Mouse (Mus musculus) hindbrain, embryonic 13.5 days (tissue): ENCODE measurements at regions not wholly inside any gene's neighbourhood (a gene's known extent, or its start where the extent isn't known, plus 50 kb on each side); places are given as distances from the start of the nearest gene placed in this dataset.

Experiments used
- ATAC-seq: fragments of 200-750 bp; cut with Nextera tagmentation; 2 replicates; pipeline ENCODE4 v1.8.0; 2017; ENCODE audit warnings: moderate TSS enrichment; ENCODE audit not compliant: low FRiP score
- H3K27ac ChIP-seq: fragments of 300-500 bp; sonication (generic); 2 replicates; pipeline ENCODE4 v1.5.1; 2015; ENCODE audit warnings: inconsistent platforms, mild to moderate bottlenecking, moderate library complexity
- H3K27me3 ChIP-seq: fragments of 300-500 bp; sonication (generic); 2 replicates; pipeline ENCODE4 v1.6.1; 2015; ENCODE audit warnings: mild to moderate bottlenecking, inconsistent platforms
- H3K36me3 ChIP-seq: fragments of 300-500 bp; sonication (generic); 2 replicates; pipeline ENCODE4 v1.6.1; 2015; ENCODE audit warnings: mild to moderate bottlenecking, inconsistent platforms
- H3K4me1 ChIP-seq: fragments of 300-500 bp; sonication (generic); replicated peaks from 2 replicates; pipeline ENCODE4 v1.6.1; 2015; ENCODE audit warnings: inconsistent platforms
- H3K4me2 ChIP-seq: fragments of 300-500 bp; sonication (generic); 2 replicates; pipeline ENCODE4 v1.6.1; 2015; ENCODE audit warnings: inconsistent platforms, mild to moderate bottlenecking, moderate library complexity
- H3K4me3 ChIP-seq: fragments of 300-500 bp; sonication (generic); 2 replicates; pipeline ENCODE4 v1.5.1; 2015; ENCODE audit warnings: mild to moderate bottlenecking, inconsistent platforms
- H3K9ac ChIP-seq: fragments of 300-500 bp; sonication (generic); 2 replicates; pipeline ENCODE4 v1.6.1; 2015; ENCODE audit warnings: mild to moderate bottlenecking, inconsistent platforms
- H3K9me3 ChIP-seq: fragments of 300-500 bp; sonication (generic); 2 replicates; pipeline ENCODE4 v1.6.1; 2016; ENCODE audit warnings: inconsistent platforms
- WGBS: fragments of 180-500 bp; shearing (Covaris S2); methylation state at CpG from one replicate; pipeline ENCODE4 v1.1.7; 2015; 5-methylcytosine and 5-hydroxymethylcytosine counted together

- ATAC-seq, result no peak
- Histone ChIP-seq H3K4me2 (no peak overlapping the region), H3K4me3 (no peak overlapping the region)
Observed at GRCm38 (mm10) chr6:148719062-148719461, 112.2 kb downstream of the Ipo8 start.

GRCm38 (mm10) chr6:148710406-148710805 is 120.9 kb downstream of the Ipo8 start:
- 82% methylated on average over 3 of the region's 3 CpGs for WGBS
- H3K36me3 ChIP-seq, result no peaks in the 10 kb centered on the region
- H3K4me3 ChIP-seq, result no peak overlapping the region
- H3K9me3 ChIP-seq, result no peaks in the 10 kb centered on the region
- no peak overlapping the region for H3K9ac ChIP-seq
- H3K27ac ChIP-seq, result no peak overlapping the region
- no peak overlapping the region for H3K4me2 ChIP-seq
- no peaks in the 10 kb centered on the region for H3K27me3 ChIP-seq
- no peaks in the 10 kb centered on the region for H3K4me1 ChIP-seq
- no peak for ATAC-seq

More at GRCm38 (mm10) chr6:148719062-148719461, 112.2 kb downstream of the Ipo8 start:
- Histone ChIP-seq H3K27me3 (no peaks in the 10 kb centered on the region), H3K9me3 (no peaks in the 10 kb centered on the region), H3K36me3 (no peaks in the 10 kb centered on the region), H3K27ac (no peak overlapping the region), H3K4me1 (no peaks in the 10 kb centered on the region), H3K9ac (no peak overlapping the region)

- no peak for ATAC-seq
- WGBS, result 92% methylated on average over 2 of the region's 2 CpGs
Observed at GRCm38 (mm10) chr6:148708389-148708788, 122.9 kb downstream of the Ipo8 start.

GRCm38 (mm10) chr6:148705711-148706110 is 125.6 kb downstream of the Ipo8 start:
- H3K4me2 ChIP-seq, result no peak overlapping the region
- H3K4me1 ChIP-seq, result no peaks in the 10 kb centered on the region
- no peak overlapping the region for H3K27ac ChIP-seq
- H3K27me3 ChIP-seq, result no peaks in the 10 kb centered on the region
- H3K9ac ChIP-seq, result no peak overlapping the region
- ATAC-seq, result no peak
- no peaks in the 10 kb centered on the region for H3K9me3 ChIP-seq
- H3K36me3 ChIP-seq, result no peaks in the 10 kb centered on the region
- WGBS, result 39% methylated on average over 2 of the region's 2 CpGs
- no peak overlapping the region for H3K4me3 ChIP-seq

More at GRCm38 (mm10) chr6:148708389-148708788, 122.9 kb downstream of the Ipo8 start:
- Histone ChIP-seq H3K27me3 (no peaks in the 10 kb centered on the region), H3K4me3 (no peak overlapping the region), H3K9ac (no peak overlapping the region), H3K27ac (no peak overlapping the region), H3K36me3 (no peaks in the 10 kb centered on the region), H3K4me2 (no peak overlapping the region), H3K4me1 (no peaks in the 10 kb centered on the region), H3K9me3 (no peaks in the 10 kb centered on the region)

- H3K9ac ChIP-seq, result no peak overlapping the region
- H3K4me3 ChIP-seq, result no peak overlapping the region
- no peak overlapping the region for H3K4me2 ChIP-seq
- no peaks in the 10 kb centered on the region for H3K27me3 ChIP-seq
- H3K27ac ChIP-seq, result no peak overlapping the region
- no peaks in the 10 kb centered on the region for H3K9me3 ChIP-seq
- ATAC-seq, result no peak
- 50% methylated on average over 4 of the region's 4 CpGs for WGBS
- H3K36me3 ChIP-seq, result no peaks in the 10 kb centered on the region
- H3K4me1 ChIP-seq, result no peaks in the 10 kb centered on the region
Observed at GRCm38 (mm10) chr6:148693329-148693728, 137.9 kb downstream of the Ipo8 start.

- Histone ChIP-seq H3K4me2 (no peak overlapping the region), H3K4me1 (no peaks in the 10 kb centered on the region), H3K27me3 (no peaks in the 10 kb centered on the region), H3K36me3 (no peaks in the 10 kb centered on the region), H3K9me3 (no peaks in the 10 kb centered on the region), H3K27ac (no peak overlapping the region), H3K4me3 (no peak overlapping the region), H3K9ac (no peak overlapping the region)
- ATAC-seq, result 0 out of 2 replicates have a peak, but pooled peaks have one; percentile 32
- 27% methylated on average over 4 of the region's 4 CpGs for WGBS
Observed at GRCm38 (mm10) chr6:148687770-148688169, 143.5 kb downstream of the Ipo8 start.

GRCm38 (mm10) chr6:148660152-148660551 is 171.1 kb downstream of the Ipo8 start:
- ATAC-seq, result no peak
- WGBS, result 91% methylated on average over 2 of the region's 2 CpGs

GRCm38 (mm10) chr6:148653216-148653615 is 178.1 kb downstream of the Ipo8 start:
- Histone ChIP-seq H3K4me3 (no peak overlapping the region), H3K27me3 (no peaks in the 10 kb centered on the region), H3K4me2 (no peak overlapping the region), H3K27ac (no peak overlapping the region), H3K9me3 (no peaks in the 10 kb centered on the region), H3K36me3 (no peaks in the 10 kb centered on the region), H3K4me1 (no peaks in the 10 kb centered on the region; the same call in 1 of the 2 replicates), H3K9ac (no peak overlapping the region)
- ATAC-seq, result no peak
- 40% methylated on average over 3 of the region's 3 CpGs for WGBS

More at GRCm38 (mm10) chr6:148660152-148660551, 171.1 kb downstream of the Ipo8 start:
- no peak overlapping the region for H3K9ac ChIP-seq
- H3K4me1 ChIP-seq, result peaks cover 3% of the 10 kb centered on the region; the same call in 1 of the 2 replicates
- H3K27ac ChIP-seq, result no peak overlapping the region
- H3K4me2 ChIP-seq, result no peak overlapping the region
- no peak overlapping the region for H3K4me3 ChIP-seq
- no peaks in the 10 kb centered on the region for H3K27me3 ChIP-seq
- no peaks in the 10 kb centered on the region for H3K36me3 ChIP-seq
- no peaks in the 10 kb centered on the region for H3K9me3 ChIP-seq

- Histone ChIP-seq H3K36me3 (no peaks in the 10 kb centered on the region), H3K4me3 (no peak overlapping the region), H3K9me3 (no peaks in the 10 kb centered on the region), H3K27ac (no peak overlapping the region), H3K4me1 (no peaks in the 10 kb centered on the region), H3K27me3 (no peaks in the 10 kb centered on the region), H3K4me2 (no peak overlapping the region), H3K9ac (no peak overlapping the region)
- no peak for ATAC-seq
- WGBS, result 68% methylated on average over 4 of the region's 4 CpGs
Observed at GRCm38 (mm10) chr6:148652434-148652833, 178.8 kb downstream of the Ipo8 start.

- no peak overlapping the region for H3K4me2 ChIP-seq
- no peaks in the 10 kb centered on the region for H3K4me1 ChIP-seq
- H3K4me3 ChIP-seq, result no peak overlapping the region
- H3K9ac ChIP-seq, result no peak overlapping the region
- H3K27ac ChIP-seq, result no peak overlapping the region
- H3K36me3 ChIP-seq, result no peaks in the 10 kb centered on the region
- H3K9me3 ChIP-seq, result no peaks in the 10 kb centered on the region
- no peaks in the 10 kb centered on the region for H3K27me3 ChIP-seq
- 78% methylated on average over 2 of the region's 2 CpGs for WGBS
- no peak for ATAC-seq
Observed at GRCm38 (mm10) chr6:148647423-148648390, 183.6 kb downstream of the Ipo8 start.

- Histone ChIP-seq H3K4me3 (no peak overlapping the region), H3K27me3 (no peaks in the 10 kb centered on the region), H3K36me3 (no peaks in the 10 kb centered on the region), H3K9ac (no peak overlapping the region), H3K9me3 (no peaks in the 10 kb centered on the region), H3K4me1 (no peaks in the 10 kb centered on the region), H3K27ac (no peak overlapping the region), H3K4me2 (no peak overlapping the region)
- no peak for ATAC-seq
- WGBS, result 88% methylated on average over 1 of the region's 1 CpGs
Observed at GRCm38 (mm10) chr6:148640595-148640994, 190.7 kb downstream of the Ipo8 start.

GRCm38 (mm10) chr6:148634148-148634547 is 190.0 kb upstream of the Tmtc1 start:
- ATAC-seq, result no peak
- 83% methylated on average over 2 of the region's 2 CpGs for WGBS

More at GRCm38 (mm10) chr6:148634148-148634547, 190.0 kb upstream of the Tmtc1 start:
- no peak overlapping the region for H3K9ac ChIP-seq
- no peaks in the 10 kb centered on the region for H3K36me3 ChIP-seq
- H3K4me1 ChIP-seq, result no peaks in the 10 kb centered on the region
- no peak overlapping the region for H3K4me3 ChIP-seq
- H3K27ac ChIP-seq, result no peak overlapping the region
- no peaks in the 10 kb centered on the region for H3K9me3 ChIP-seq
- no peak overlapping the region for H3K4me2 ChIP-seq
- no peaks in the 10 kb centered on the region for H3K27me3 ChIP-seq
